Mouse (Mus musculus): ENCODE data around the gene B3gat1. TPM values are rescaled to one million over a fixed set of nuclear protein-coding genes. Genes with fewer than 3 reads are reported as not detected.

The B3gat1 gene
- 46.6 and 49.6 TPM in 2 replicates for polyA plus RNA-seq (2014; fragmentation: Nextera tagmentation; extraction: Ambion mirVana)

- WGBS: under 1% methylated on average over 59 of the region's 65 CpGs
- no peaks in the 10 kb centered on the region for H3K27me3 ChIP-seq (ENCODE audit: control insufficient read depth, insufficient read depth, low read length)
These were observed at the start of gene B3gat1 for GRCm38 (mm10) chr9:26733206-26733891. B3gat1 (plus strand) TSS chr9:26733728.

DNA sequence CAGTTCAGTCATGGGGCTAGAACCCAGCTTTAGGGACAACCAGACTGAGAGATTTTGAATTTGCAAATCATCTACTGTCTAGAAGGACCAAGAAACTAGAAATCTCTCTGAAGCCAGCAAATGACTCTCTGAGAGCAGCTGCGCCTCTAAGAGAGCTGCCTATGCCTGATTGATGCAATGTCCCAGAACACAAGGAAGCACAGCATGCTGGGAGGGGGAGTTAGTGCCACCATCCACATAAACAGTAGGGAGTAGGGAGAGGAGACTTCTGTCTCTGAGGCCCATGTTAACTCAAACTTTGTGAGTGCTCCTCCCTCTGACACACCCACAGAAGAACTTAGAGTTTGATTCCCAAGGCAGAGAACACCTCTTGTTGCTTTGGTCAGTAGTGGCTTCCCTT, 44.4 kb upstream of the B3gat1 start:
- WGBS: 84% methylated on average over 1 of the region's 1 CpGs
- no peak overlapping the region for H3K9ac ChIP-seq (replicated peaks; ENCODE audit: low read length)
- peaks cover 7% of the 10 kb centered on the region; the same call in 1 of the 2 replicates for H3K4me1 ChIP-seq (ENCODE audit: control insufficient read depth, insufficient read depth, low read length)
- H3K4me2 ChIP-seq (ENCODE audit: low read length): no peak overlapping the region
- H3K27ac ChIP-seq (replicated peaks; ENCODE audit: low read depth, low read length): no peak overlapping the region
- H3K9me3 ChIP-seq (ENCODE audit: control insufficient read depth, low read length): no peaks in the 10 kb centered on the region
- DNase-seq (no peak), ATAC-seq (ENCODE audit: low FRiP score, low TSS enrichment) (no peak)
- H3K27me3 ChIP-seq (ENCODE audit: control insufficient read depth, insufficient read depth, low read length): no peaks in the 10 kb centered on the region
- no peaks in the 10 kb centered on the region for H3K36me3 ChIP-seq (ENCODE audit: control insufficient read depth, insufficient read depth, low read length)
- H3K4me3 ChIP-seq (replicated peaks; ENCODE audit: low read depth, low read length): no peak overlapping the region

More at GRCm38 (mm10) chr9:26733206-26733891, at the start of gene B3gat1:
- peak within 1 kb of the TSS; percentile 92 for H3K27ac ChIP-seq (replicated peaks; ENCODE audit: low read depth, low read length)
- DNase-seq (peak; percentile 91), ATAC-seq (ENCODE audit: low FRiP score, low TSS enrichment) (peak; percentile 90)
- peak within 1 kb of the TSS; percentile 55 for H3K4me2 ChIP-seq (ENCODE audit: low read length)
- peak within 1 kb of the TSS; percentile 89 for H3K4me3 ChIP-seq (replicated peaks; ENCODE audit: low read depth, low read length)
- H3K9me3 ChIP-seq (ENCODE audit: control insufficient read depth, low read length): no peaks in the 10 kb centered on the region
- H3K4me1 ChIP-seq (ENCODE audit: control insufficient read depth, insufficient read depth, low read length): peaks cover 27% of the 10 kb centered on the region
- H3K36me3 ChIP-seq (ENCODE audit: control insufficient read depth, insufficient read depth, low read length): no peaks in the 10 kb centered on the region
- peak within 1 kb of the TSS; percentile 94 for H3K9ac ChIP-seq (replicated peaks; ENCODE audit: low read length)

GRCm38 (mm10) chr9:26689956-26690698, 43.4 kb upstream of the B3gat1 start:
- Histone ChIP-seq H3K27ac (replicated peaks; ENCODE audit: low read depth, low read length) (no peak overlapping the region), H3K36me3 (ENCODE audit: control insufficient read depth, insufficient read depth, low read length) (no peaks in the 10 kb centered on the region), H3K4me3 (replicated peaks; ENCODE audit: low read depth, low read length) (no peak overlapping the region), H3K4me2 (ENCODE audit: low read length) (no peak overlapping the region), H3K9me3 (ENCODE audit: control insufficient read depth, low read length) (no peaks in the 10 kb centered on the region), H3K4me1 (ENCODE audit: control insufficient read depth, insufficient read depth, low read length) (peaks cover 7% of the 10 kb centered on the region; the same call in 1 of the 2 replicates), H3K27me3 (ENCODE audit: control insufficient read depth, insufficient read depth, low read length) (no peaks in the 10 kb centered on the region), H3K9ac (replicated peaks; ENCODE audit: low read length) (no peak overlapping the region)
- WGBS: 49% methylated on average over 7 of the region's 7 CpGs
- ATAC-seq (ENCODE audit: low FRiP score, low TSS enrichment) (peak; percentile 67), DNase-seq (peak; percentile 40)

DNA sequence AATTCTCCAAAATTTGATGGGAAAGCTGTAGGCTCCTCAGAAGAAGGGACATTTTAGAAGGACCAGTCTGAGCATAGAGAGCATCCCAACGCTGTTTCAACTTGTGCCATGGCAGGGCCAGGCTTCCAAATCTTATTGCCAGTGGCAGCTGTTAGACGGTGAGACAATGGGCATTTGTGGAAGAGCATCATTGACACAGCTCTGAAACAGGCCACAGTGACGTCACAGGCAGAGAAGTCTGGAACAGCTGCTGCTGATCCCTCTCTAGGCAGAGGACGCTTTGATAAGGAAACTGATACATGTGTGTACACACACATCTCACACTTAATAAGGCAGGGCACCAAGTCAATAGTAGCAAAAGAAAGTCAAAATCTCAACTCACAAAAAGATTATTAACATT, 40.9 kb upstream of the B3gat1 start:
- H3K36me3 ChIP-seq (ENCODE audit: control insufficient read depth, insufficient read depth, low read length): no peaks in the 10 kb centered on the region
- ATAC-seq (ENCODE audit: low FRiP score, low TSS enrichment) (no peak), DNase-seq (no peak)
- 70% methylated on average over 4 of the region's 4 CpGs for WGBS
- no peak overlapping the region for H3K4me3 ChIP-seq (replicated peaks; ENCODE audit: low read depth, low read length)
- H3K27me3 ChIP-seq (ENCODE audit: control insufficient read depth, insufficient read depth, low read length): no peaks in the 10 kb centered on the region
- no peaks in the 10 kb centered on the region for H3K9me3 ChIP-seq (ENCODE audit: control insufficient read depth, low read length)
- peaks cover 7% of the 10 kb centered on the region; the same call in 1 of the 2 replicates for H3K4me1 ChIP-seq (ENCODE audit: control insufficient read depth, insufficient read depth, low read length)
- no peak overlapping the region for H3K9ac ChIP-seq (replicated peaks; ENCODE audit: low read length)
- no peak overlapping the region for H3K4me2 ChIP-seq (ENCODE audit: low read length)
- H3K27ac ChIP-seq (replicated peaks; ENCODE audit: low read depth, low read length): no peak overlapping the region

- H3K4me3 ChIP-seq (replicated peaks; ENCODE audit: low read depth, low read length): no peak overlapping the region
- no peaks in the 10 kb centered on the region for H3K27me3 ChIP-seq (ENCODE audit: control insufficient read depth, insufficient read depth, low read length)
- H3K9me3 ChIP-seq (ENCODE audit: control insufficient read depth, low read length): no peaks in the 10 kb centered on the region
- H3K4me1 ChIP-seq (ENCODE audit: control insufficient read depth, insufficient read depth, low read length): peaks cover 7% of the 10 kb centered on the region; the same call in 1 of the 2 replicates
- no peak overlapping the region for H3K4me2 ChIP-seq (ENCODE audit: low read length)
- DNase-seq: no peak
- no peak for ATAC-seq (ENCODE audit: low FRiP score, low TSS enrichment)
- 61% methylated on average over 3 of the region's 3 CpGs for WGBS
- no peak overlapping the region for H3K27ac ChIP-seq (replicated peaks; ENCODE audit: low read depth, low read length)
- no peaks in the 10 kb centered on the region for H3K36me3 ChIP-seq (ENCODE audit: control insufficient read depth, insufficient read depth, low read length)
- H3K9ac ChIP-seq (replicated peaks; ENCODE audit: low read length): no peak overlapping the region
These were observed 38.9 kb upstream of the B3gat1 start for GRCm38 (mm10) chr9:26694656-26695055.

- H3K27ac ChIP-seq (replicated peaks; ENCODE audit: low read depth, low read length): no peak overlapping the region
- H3K4me2 ChIP-seq (ENCODE audit: low read length): no peak overlapping the region
- 80% methylated on average over 5 of the region's 5 CpGs for WGBS
- H3K9ac ChIP-seq (replicated peaks; ENCODE audit: low read length): no peak overlapping the region
- DNase-seq (no peak), ATAC-seq (ENCODE audit: low FRiP score, low TSS enrichment) (no peak)
- peaks cover 3% of the 10 kb centered on the region; the same call in 1 of the 2 replicates for H3K4me1 ChIP-seq (ENCODE audit: control insufficient read depth, insufficient read depth, low read length)
- no peaks in the 10 kb centered on the region for H3K9me3 ChIP-seq (ENCODE audit: control insufficient read depth, low read length)
- H3K36me3 ChIP-seq (ENCODE audit: control insufficient read depth, insufficient read depth, low read length): no peaks in the 10 kb centered on the region
- no peaks in the 10 kb centered on the region for H3K27me3 ChIP-seq (ENCODE audit: control insufficient read depth, insufficient read depth, low read length)
- H3K4me3 ChIP-seq (replicated peaks; ENCODE audit: low read depth, low read length): no peak overlapping the region
These were observed 38.4 kb upstream of the B3gat1 start for GRCm38 (mm10) chr9:26695178-26695577.

- no peaks in the 10 kb centered on the region for H3K27me3 ChIP-seq (ENCODE audit: control insufficient read depth, insufficient read depth, low read length)
- no peak overlapping the region for H3K4me2 ChIP-seq (ENCODE audit: low read length)
- WGBS: 78% methylated on average over 2 of the region's 2 CpGs
- no peak overlapping the region for H3K9ac ChIP-seq (replicated peaks; ENCODE audit: low read length)
- no peaks in the 10 kb centered on the region for H3K36me3 ChIP-seq (ENCODE audit: control insufficient read depth, insufficient read depth, low read length)
- H3K4me1 ChIP-seq (ENCODE audit: control insufficient read depth, insufficient read depth, low read length): no peaks in the 10 kb centered on the region
- H3K27ac ChIP-seq (replicated peaks; ENCODE audit: low read depth, low read length): no peak overlapping the region
- ATAC-seq (ENCODE audit: low FRiP score, low TSS enrichment): no peak
- no peak for DNase-seq
- H3K9me3 ChIP-seq (ENCODE audit: control insufficient read depth, low read length): no peaks in the 10 kb centered on the region
- no peak overlapping the region for H3K4me3 ChIP-seq (replicated peaks; ENCODE audit: low read depth, low read length)
These were observed 35.2 kb upstream of the B3gat1 start for GRCm38 (mm10) chr9:26698286-26698685.

DNA sequence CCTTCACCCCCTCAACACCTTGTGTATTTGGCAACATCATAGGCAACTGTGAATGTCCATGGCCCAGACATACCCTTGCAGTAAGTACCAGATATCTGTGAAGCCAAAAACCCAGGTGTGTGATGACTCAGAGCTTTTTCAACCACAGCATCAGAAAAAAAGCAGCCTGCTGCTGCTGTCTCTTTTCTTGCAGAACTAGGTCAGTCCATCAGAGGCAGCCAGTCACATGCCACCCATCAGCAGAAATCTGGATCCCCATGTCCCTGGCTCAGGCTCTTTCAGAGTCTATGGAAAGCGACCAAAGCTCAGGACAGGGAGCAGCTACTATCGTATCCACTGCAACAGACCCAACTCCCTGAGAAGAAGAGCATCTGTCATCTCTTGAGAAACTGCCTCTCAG, 33.2 kb upstream of the B3gat1 start:
- H3K4me3 ChIP-seq (replicated peaks; ENCODE audit: low read depth, low read length): no peak overlapping the region
- H3K27me3 ChIP-seq (ENCODE audit: control insufficient read depth, insufficient read depth, low read length): no peaks in the 10 kb centered on the region
- WGBS: 86% methylated on average over 2 of the region's 2 CpGs
- H3K27ac ChIP-seq (replicated peaks; ENCODE audit: low read depth, low read length): no peak overlapping the region
- no peaks in the 10 kb centered on the region for H3K9me3 ChIP-seq (ENCODE audit: control insufficient read depth, low read length)
- DNase-seq (no peak), ATAC-seq (ENCODE audit: low FRiP score, low TSS enrichment) (no peak)
- H3K9ac ChIP-seq (replicated peaks; ENCODE audit: low read length): no peak overlapping the region
- no peaks in the 10 kb centered on the region for H3K36me3 ChIP-seq (ENCODE audit: control insufficient read depth, insufficient read depth, low read length)
- H3K4me1 ChIP-seq (ENCODE audit: control insufficient read depth, insufficient read depth, low read length): no peaks in the 10 kb centered on the region
- no peak overlapping the region for H3K4me2 ChIP-seq (ENCODE audit: low read length)
